Mouse (Mus musculus) heart, adult 10 weeks (tissue): ENCODE measurements around the gene H2al1c. TPM values are rescaled to one million over a fixed set of nuclear protein-coding genes. Genes with fewer than 3 reads are reported as not detected.

ENCODE experiments used
- polyA plus RNA-seq: library from polyadenylated mRNA; stranded (reverse); fragments of 350-450 nt; fragmentation: Illumina TruSeq; extraction: RNeasy Lipid Tissue Mini Kit (QIAGEN cat#74804); gene quantifications from one replicate; pipeline ENCODE4 v1.2.3, GENCODE M21; 2014; ENCODE audit warnings: low read depth, low replicate concordance

Gene H2al1c
- not detected for polyA plus RNA-seq

GRCm38 (mm10) chrX:11305355-11305754, at the start of gene H2al1c:
Gene H2al1c, plus strand, starts transcription at chrX:11305655.

GRCm38 (mm10) chrX:11298957-11299356, 6.5 kb upstream of the H2al1c start, which contains the start of gene H2al1a:
Gene H2al1a, plus strand, starts transcription at chrX:11299257.

GRCm38 (mm10) chrX:11302132-11302531, 3.3 kb upstream of the H2al1c start, which contains the start of gene H2al1b:
Gene H2al1b, plus strand, starts transcription at chrX:11302432.

GRCm38 (mm10) chrX:11308524-11308923, 3.1 kb downstream of the H2al1c start, which contains the start of gene H2al1d:
Gene H2al1d, plus strand, starts transcription at chrX:11308824.

GRCm38 (mm10) chrX:11311634-11312033, 6.2 kb downstream of the H2al1c start, which contains the start of gene H2al1e:
Gene H2al1e, plus strand, starts transcription at chrX:11311934.

GRCm38 (mm10) chrX:11314858-11315257, 9.4 kb downstream of the H2al1c start, which contains the start of gene H2al1f:
Gene H2al1f, plus strand, starts transcription at chrX:11315158.

GRCm38 (mm10) chrX:11317956-11318355, 12.5 kb downstream of the H2al1c start, which contains the start of gene H2al1g:
Gene H2al1g, plus strand, starts transcription at chrX:11318256.

GRCm38 (mm10) chrX:11321192-11321591, 15.7 kb downstream of the H2al1c start, which contains the start of gene H2al1h:
Gene H2al1h, plus strand, starts transcription at chrX:11321492.

GRCm38 (mm10) chrX:11324359-11324758, 18.9 kb downstream of the H2al1c start, which contains the start of gene H2al1i:
Gene H2al1i, plus strand, starts transcription at chrX:11324659.

GRCm38 (mm10) chrX:11327522-11327921, 22.1 kb downstream of the H2al1c start, which contains the start of gene H2al1j:
Gene H2al1j, plus strand, starts transcription at chrX:11327822.

Other genes starting within 250 kb of the H2al1c start
- gene H2al1a, start 6.4 kb upstream of the H2al1c start, polyA plus RNA-seq = not detected
- not detected for gene H2al1b, start 3.2 kb upstream of the H2al1c start, polyA plus RNA-seq
- gene H2al1d, start 3.2 kb downstream of the H2al1c start, polyA plus RNA-seq = not detected
- not detected for gene H2al1e, start 6.3 kb downstream of the H2al1c start, polyA plus RNA-seq
- gene H2al1f, start 9.5 kb downstream of the H2al1c start, polyA plus RNA-seq = not detected
- not detected for gene H2al1g, start 12.6 kb downstream of the H2al1c start, polyA plus RNA-seq
- gene H2al1h, start 15.8 kb downstream of the H2al1c start, polyA plus RNA-seq = not detected
- gene H2al1i, start 19.0 kb downstream of the H2al1c start, polyA plus RNA-seq = not detected
- gene H2al1j, start 22.2 kb downstream of the H2al1c start, polyA plus RNA-seq = not detected